ENCODE assay signal across 12 mouse cellular contexts in genomic region chr4:45583966-45584365, GRCm38 (mm10).
"Had no signal": no experiment of that assay in that cellular context is flagged by ENCODE, and none has a peak within 500 bp of the region (broad histone marks: within the 10 kb centered on the region; RNA-seq: fewer than 3 reads in every experiment).

No protein-coding gene starts in this region.

- DNase-seq: kidney, adult 11 months; layer of hippocampus, adult 9-11 months; layer of hippocampus, postnatal 36 days; liver; liver, embryonic 13.5 days; liver, postnatal 0 days; lung, postnatal 36 days; retina, postnatal 1 day; right cerebral cortex, postnatal 4 days; spleen, adult 18-20 months; thymus, adult 18-20 months; thymus, postnatal 14 days had no signal
